Mouse (Mus musculus): Measurements from ENCODE around the gene Ddx42. TPM values are rescaled to one million over a fixed set of nuclear protein-coding genes. Genes with fewer than 3 reads are reported as not detected.

The Ddx42 gene
- total and polyA plus RNA-seq, 2 experiments from 2014 or later, result 17.8 to 29.2 TPM

DNA sequence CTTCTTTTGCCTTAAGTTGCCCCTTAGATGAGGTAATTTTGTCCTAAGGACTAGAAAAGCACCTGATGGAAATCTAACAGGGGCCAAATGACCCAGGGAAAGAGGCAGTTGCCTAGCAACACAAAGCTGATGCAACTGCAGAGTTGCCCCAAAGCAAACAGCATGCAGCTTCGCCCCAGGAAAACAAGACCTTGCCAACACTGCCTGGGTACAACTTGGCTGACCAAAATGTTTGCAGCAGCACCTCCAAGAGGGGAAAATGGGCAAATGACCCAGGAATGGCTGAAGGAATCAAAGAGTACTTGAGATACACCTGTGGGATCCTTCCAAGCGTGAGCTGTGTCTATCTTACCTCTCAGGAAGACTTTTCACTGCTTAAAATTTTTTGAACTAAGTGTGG lies 75.1 kb downstream of the Ddx42 start:
- Histone ChIP-seq H3K36me3 (replicated peaks; ENCODE audit: control insufficient read depth, insufficient read depth, low read length) (no peaks in the 10 kb centered on the region), H3K4me2 (ENCODE audit: low read depth, low read length) (no peak overlapping the region), H3K9me3 (replicated peaks; ENCODE audit: control insufficient read depth, low read length) (no peaks in the 10 kb centered on the region), H3K4me3 (ENCODE audit: low read depth, low read length) (no peak overlapping the region), H3K27me3 (ENCODE audit: control insufficient read depth, insufficient read depth, low read length) (no peaks in the 10 kb centered on the region), H3K9ac (replicated peaks; ENCODE audit: low read depth, low read length) (no peak overlapping the region), H3K27ac (ENCODE audit: low read depth) (no peak overlapping the region), H3K4me1 (ENCODE audit: control insufficient read depth, insufficient read depth) (no peaks in the 10 kb centered on the region)
- ATAC-seq (ENCODE audit: insufficient read depth, low read depth) (no peak), DNase-seq (ENCODE audit: low spot score) (no peak)
- no peak for TF ChIP-seq CTCF (IDR thresholded peaks at IDR 0.05; ENCODE audit: low read depth)
- TF ChIP-seq EP300 (IDR thresholded peaks at IDR 0.05; ENCODE audit: low read depth), result no peak
- 91% methylated on average over 2 of the region's 2 CpGs for WGBS

Other genes starting within 250 kb of the Ddx42 start
- 6.1 and 17.1 TPM in 2 replicates for gene Ace, start 249.0 kb upstream of the Ddx42 start, total RNA-seq (2014; rRNA removed; ENCODE audit: low replicate concordance)
- 3.3 and 3.7 TPM in 2 replicates for gene Ace, start 249.0 kb upstream of the Ddx42 start, polyA plus RNA-seq (2015; fragmentation: Nextera tagmentation; extraction: Ambion mirVana)
- gene Ace3, start 222.3 kb upstream of the Ddx42 start, total RNA-seq (2014; rRNA removed; ENCODE audit: low replicate concordance), result not detected in 2 replicates
- not detected in 2 replicates for gene Ace3, start 222.3 kb upstream of the Ddx42 start, polyA plus RNA-seq (2015; fragmentation: Nextera tagmentation; extraction: Ambion mirVana)
- 0.97 TPM in 1 of 2 replicates, not detected in the other for gene Kcnh6, start 208.8 kb upstream of the Ddx42 start, total RNA-seq (2014; rRNA removed; ENCODE audit: low replicate concordance)
- gene Kcnh6, start 208.8 kb upstream of the Ddx42 start, polyA plus RNA-seq (2015; fragmentation: Nextera tagmentation; extraction: Ambion mirVana), result 0.10 and 0.12 TPM in 2 replicates
- gene Dcaf7, start 180.1 kb upstream of the Ddx42 start, total RNA-seq (2014; rRNA removed; ENCODE audit: low replicate concordance), result 49.5 and 65.0 TPM in 2 replicates
- gene Dcaf7, start 180.1 kb upstream of the Ddx42 start, polyA plus RNA-seq (2015; fragmentation: Nextera tagmentation; extraction: Ambion mirVana), result 22.4 and 27.4 TPM in 2 replicates
- gene Taco1, start 150.9 kb upstream of the Ddx42 start, total RNA-seq (2014; rRNA removed; ENCODE audit: low replicate concordance), result 40.6 and 50.4 TPM in 2 replicates
- 14.1 and 17.4 TPM in 2 replicates for gene Taco1, start 150.9 kb upstream of the Ddx42 start, polyA plus RNA-seq (2015; fragmentation: Nextera tagmentation; extraction: Ambion mirVana)
- 44.0 and 71.9 TPM in 2 replicates for gene Map3k3, start 132.3 kb upstream of the Ddx42 start, total RNA-seq (2014; rRNA removed; ENCODE audit: low replicate concordance)
- 13.8 and 14.5 TPM in 2 replicates for gene Map3k3, start 132.3 kb upstream of the Ddx42 start, polyA plus RNA-seq (2015; fragmentation: Nextera tagmentation; extraction: Ambion mirVana)
- gene Gm10840, start 56.1 kb upstream of the Ddx42 start, total RNA-seq (2014; rRNA removed; ENCODE audit: low replicate concordance), result not detected in 2 replicates
- not detected in 2 replicates for gene Gm10840, start 56.1 kb upstream of the Ddx42 start, polyA plus RNA-seq (2015; fragmentation: Nextera tagmentation; extraction: Ambion mirVana)
- 8.2 and 34.8 TPM in 2 replicates for gene Limd2, start 56.1 kb upstream of the Ddx42 start, total RNA-seq (2014; rRNA removed; ENCODE audit: low replicate concordance)
- gene Limd2, start 56.1 kb upstream of the Ddx42 start, polyA plus RNA-seq (2015; fragmentation: Nextera tagmentation; extraction: Ambion mirVana), result 40.4 and 44.6 TPM in 2 replicates
- gene Strada, start 14.8 kb upstream of the Ddx42 start, total RNA-seq (2014; rRNA removed; ENCODE audit: low replicate concordance), result 12.6 and 18.7 TPM in 2 replicates
- 12.6 and 13.0 TPM in 2 replicates for gene Strada, start 14.8 kb upstream of the Ddx42 start, polyA plus RNA-seq (2015; fragmentation: Nextera tagmentation; extraction: Ambion mirVana)
- 22.0 and 23.6 TPM in 2 replicates for gene Ccdc47, start 582 bp upstream of the Ddx42 start, total RNA-seq (2014; rRNA removed; ENCODE audit: low replicate concordance)
- 80.6 and 89.8 TPM in 2 replicates for gene Ccdc47, start 582 bp upstream of the Ddx42 start, polyA plus RNA-seq (2015; fragmentation: Nextera tagmentation; extraction: Ambion mirVana)
- 21.2 and 32.7 TPM in 2 replicates for gene Ftsj3, start 39.2 kb downstream of the Ddx42 start, total RNA-seq (2014; rRNA removed; ENCODE audit: low replicate concordance)
- gene Ftsj3, start 39.2 kb downstream of the Ddx42 start, polyA plus RNA-seq (2015; fragmentation: Nextera tagmentation; extraction: Ambion mirVana), result 19.2 and 23.1 TPM in 2 replicates
- 45.8 and 50.8 TPM in 2 replicates for gene Psmc5, start 39.2 kb downstream of the Ddx42 start, total RNA-seq (2014; rRNA removed; ENCODE audit: low replicate concordance)
- gene Psmc5, start 39.2 kb downstream of the Ddx42 start, polyA plus RNA-seq (2015; fragmentation: Nextera tagmentation; extraction: Ambion mirVana), result 208 and 210 TPM in 2 replicates
- 32.9 and 43.0 TPM in 2 replicates for gene Smarcd2, start 56.0 kb downstream of the Ddx42 start, total RNA-seq (2014; rRNA removed; ENCODE audit: low replicate concordance)
- 10.5 and 10.7 TPM in 2 replicates for gene Smarcd2, start 56.0 kb downstream of the Ddx42 start, polyA plus RNA-seq (2015; fragmentation: Nextera tagmentation; extraction: Ambion mirVana)
- gene Tcam1, start 59.7 kb downstream of the Ddx42 start, total RNA-seq (2014; rRNA removed; ENCODE audit: low replicate concordance), result not detected in 2 replicates
- 0.04 TPM in 1 of 2 replicates, not detected in the other for gene Tcam1, start 59.7 kb downstream of the Ddx42 start, polyA plus RNA-seq (2015; fragmentation: Nextera tagmentation; extraction: Ambion mirVana)
- gene Gh, start 84.9 kb downstream of the Ddx42 start, total RNA-seq (2014; rRNA removed; ENCODE audit: low replicate concordance), result not detected in 2 replicates
- not detected in 2 replicates for gene Gh, start 84.9 kb downstream of the Ddx42 start, polyA plus RNA-seq (2015; fragmentation: Nextera tagmentation; extraction: Ambion mirVana)
- gene Cd79b, start 97.8 kb downstream of the Ddx42 start, total RNA-seq (2014; rRNA removed; ENCODE audit: low replicate concordance), result 0.19 and 2.2 TPM in 2 replicates
- gene Cd79b, start 97.8 kb downstream of the Ddx42 start, polyA plus RNA-seq (2015; fragmentation: Nextera tagmentation; extraction: Ambion mirVana), result 1.2 and 1.3 TPM in 2 replicates
- gene Scn4a, start 136.4 kb downstream of the Ddx42 start, total RNA-seq (2014; rRNA removed; ENCODE audit: low replicate concordance), result 0.70 and 0.76 TPM in 2 replicates
- gene Scn4a, start 136.4 kb downstream of the Ddx42 start, polyA plus RNA-seq (2015; fragmentation: Nextera tagmentation; extraction: Ambion mirVana), result 0.23 and 0.51 TPM in 2 replicates
- gene Prr29, start 148.5 kb downstream of the Ddx42 start, total RNA-seq (2014; rRNA removed; ENCODE audit: low replicate concordance), result 0.50 TPM in 1 of 2 replicates, not detected in the other
- 0.49 and 0.55 TPM in 2 replicates for gene Prr29, start 148.5 kb downstream of the Ddx42 start, polyA plus RNA-seq (2015; fragmentation: Nextera tagmentation; extraction: Ambion mirVana)
- 66.6 and 76.3 TPM in 2 replicates for gene Icam2, start 171.1 kb downstream of the Ddx42 start, total RNA-seq (2014; rRNA removed; ENCODE audit: low replicate concordance)
- 72.9 and 74.9 TPM in 2 replicates for gene Icam2, start 171.1 kb downstream of the Ddx42 start, polyA plus RNA-seq (2015; fragmentation: Nextera tagmentation; extraction: Ambion mirVana)

All from heart, postnatal 0 days (tissue).